Mouse (Mus musculus): ENCODE measurements around the gene Arid1a.
A peak's percentile ranks its signal among the peaks of the same experiment; 100 is the strongest.

Arid1a gene

GRCm38 (mm10) chr4:133756514-133757268, at the start of gene Arid1a:
Gene Arid1a, minus strand, starts transcription at chr4:133756769.
- DNase-seq (ENCODE audit: low read depth), result peak; percentile 95

GRCm38 (mm10) chr4:133804401-133805263, 48.1 kb upstream of the Arid1a start:
- peak; percentile 73 for DNase-seq (ENCODE audit: low read depth)

GRCm38 (mm10) chr4:133800589-133800988, 44.0 kb upstream of the Arid1a start:
- peak; percentile 45 for DNase-seq (ENCODE audit: low read depth)

- DNase-seq (ENCODE audit: low read depth), result no peak
Observed at GRCm38 (mm10) chr4:133793269-133793668, 36.7 kb upstream of the Arid1a start.

- DNase-seq (ENCODE audit: low read depth), result peak; percentile 37
Observed at GRCm38 (mm10) chr4:133774570-133775554, 18.3 kb upstream of the Arid1a start.

GRCm38 (mm10) chr4:133769157-133769556, 12.6 kb upstream of the Arid1a start:
- DNase-seq (ENCODE audit: low read depth), result no peak

- no peak for DNase-seq (ENCODE audit: low read depth)
Observed at GRCm38 (mm10) chr4:133763112-133763511, 6.5 kb upstream of the Arid1a start.

- DNase-seq (ENCODE audit: low read depth), result no peak
Observed at GRCm38 (mm10) chr4:133759659-133760058, 3.1 kb upstream of the Arid1a start.

GRCm38 (mm10) chr4:133757269-133757835, 783 bp upstream of the Arid1a start:
- peak; percentile 93 for DNase-seq (ENCODE audit: low read depth)

- DNase-seq (ENCODE audit: low read depth), result no peak
Observed at GRCm38 (mm10) chr4:133755861-133756371, 653 bp downstream of the Arid1a start.

GRCm38 (mm10) chr4:133754871-133755765, 1.5 kb downstream of the Arid1a start:
- DNase-seq (ENCODE audit: low read depth), result no peak

GRCm38 (mm10) chr4:133754238-133754637, 2.3 kb downstream of the Arid1a start:
- peak; percentile 98 for DNase-seq (ENCODE audit: low read depth)

- DNase-seq (ENCODE audit: low read depth), result peak; percentile 76
Observed at GRCm38 (mm10) chr4:133753375-133754190, 3.0 kb downstream of the Arid1a start.

GRCm38 (mm10) chr4:133752449-133753374, 3.9 kb downstream of the Arid1a start:
- DNase-seq (ENCODE audit: low read depth), result peak; percentile 75

- peak; percentile 83 for DNase-seq (ENCODE audit: low read depth)
Observed at GRCm38 (mm10) chr4:133751521-133752448, 4.8 kb downstream of the Arid1a start.

- DNase-seq (ENCODE audit: low read depth), result no peak
Observed at GRCm38 (mm10) chr4:133750184-133750775, 6.3 kb downstream of the Arid1a start.

GRCm38 (mm10) chr4:133735282-133735681, 21.3 kb downstream of the Arid1a start:
- DNase-seq (ENCODE audit: low read depth), result no peak

All from induced T-regulatory cell, adult 2 months (primary cell).